Mouse (Mus musculus): ENCODE measurements at regions not wholly inside any gene's neighbourhood (a gene's known extent, or its start where the extent isn't known, plus 50 kb on each side); places are given as distances from the start of the nearest gene placed in this dataset.

- TF ChIP-seq GABPA (IDR thresholded peaks at IDR 0.05; ENCODE audit: low read depth, low read length), result no peak
- no peak for TF ChIP-seq E2F4 (IDR thresholded peaks at IDR 0.05; ENCODE audit: borderline replicate concordance, low read depth, low read length)
- no peak for TF ChIP-seq NELFE (IDR thresholded peaks at IDR 0.05; ENCODE audit: low read depth, low read length)
- no peak for TF ChIP-seq BHLHE40 (IDR thresholded peaks at IDR 0.05; ENCODE audit: borderline replicate concordance, low read depth, low read length)
- no peak for TF ChIP-seq MEF2A (IDR thresholded peaks at IDR 0.05; ENCODE audit: extremely low read depth, insufficient replicate concordance, low read depth, low read length, poor library complexity, severe bottlenecking)
- TF ChIP-seq POLR2A (IDR thresholded peaks at IDR 0.05; ENCODE audit: control insufficient read depth in 1 of 2, insufficient read depth in 1 of 2, low read depth in 1 of 2, low read length in 2 of 2, poor library complexity in 1 of 2), result no peak
- no peak for TF ChIP-seq CTCF (IDR thresholded peaks at IDR 0.05 in 2 of 3, conservative IDR thresholded peaks at IDR 0.05 in 1 of 3; ENCODE audit: control insufficient read depth in 1 of 3, insufficient read depth in 1 of 3, low read depth in 2 of 3, low read length in 3 of 3, poor library complexity in 1 of 3, severe bottlenecking in 1 of 3)
- TF ChIP-seq ZC3H11A (IDR thresholded peaks at IDR 0.05; ENCODE audit: low read depth, low read length), result no peak
- no peak for TF ChIP-seq USF1 (IDR thresholded peaks at IDR 0.05; ENCODE audit: low read depth, low read length)
- TF ChIP-seq EP300 (IDR thresholded peaks at IDR 0.05; ENCODE audit: low read depth in 1 of 2, low read length in 2 of 2), result no peak
- TF ChIP-seq GATA1 (IDR thresholded peaks at IDR 0.05; ENCODE audit: low read depth, low read length), result no peak
- no peak for TF ChIP-seq ZNF384 (IDR thresholded peaks at IDR 0.05; ENCODE audit: low read depth, low read length)
These were observed 65.9 kb upstream of the Nrbf2 start for GRCm38 (mm10) chr10:67350956-67351355.
